Mouse (Mus musculus) stomach, postnatal 0 days (tissue): Measurements from ENCODE around the gene Wdr82. TPM values are rescaled to one million over a fixed set of nuclear protein-coding genes. Genes with fewer than 3 reads are reported as not detected.

Experiments used
- ATAC-seq: fragments of 200-750 bp; cut with Nextera tagmentation; 2 replicates; pipeline ENCODE4 v1.8.0; 2017; ENCODE audit not compliant: low FRiP score, low TSS enrichment
- DNase-seq: peaks from one replicate; pipeline ENCODE4 v3.0.0-alpha.2; 2016; ENCODE audit warnings: low spot score
- H3K27ac ChIP-seq: fragments of 300-500 bp; sonication (generic); replicated peaks from 2 replicates; pipeline ENCODE4 v1.5.1; 2014; ENCODE audit warnings: mild to moderate bottlenecking, control low read depth
- H3K27me3 ChIP-seq: fragments of 300-500 bp; sonication (generic); 2 replicates; pipeline ENCODE4 v1.6.1; 2014; ENCODE audit warnings: low read length; ENCODE audit not compliant: control insufficient read depth, insufficient read depth
- H3K36me3 ChIP-seq: fragments of 300-500 bp; sonication (generic); 2 replicates; pipeline ENCODE4 v1.6.1; 2014; ENCODE audit warnings: low read length, mixed read lengths; ENCODE audit not compliant: control insufficient read depth, insufficient read depth
- H3K4me1 ChIP-seq: fragments of 300-500 bp; sonication (generic); replicated peaks from 2 replicates; pipeline ENCODE4 v1.6.1; 2014; ENCODE audit warnings: antibody characterized with exemption; ENCODE audit not compliant: control insufficient read depth, insufficient read depth
- H3K4me2 ChIP-seq: fragments of 300-500 bp; sonication (generic); replicated peaks from 2 replicates; pipeline ENCODE4 v1.6.1; 2014; ENCODE audit warnings: low read depth, mild to moderate bottlenecking, control low read depth, moderate library complexity
- H3K4me3 ChIP-seq: fragments of 300-500 bp; sonication (generic); 2 replicates; pipeline ENCODE4 v1.5.1; 2014; ENCODE audit warnings: low read depth, low read length, control low read depth
- H3K9ac ChIP-seq: fragments of 300-500 bp; sonication (generic); 2 replicates; pipeline ENCODE4 v1.6.1; 2014; ENCODE audit warnings: mild to moderate bottlenecking, low read length, control low read depth, mixed read lengths
- H3K9me3 ChIP-seq: fragments of 300-500 bp; sonication (generic); 2 replicates; pipeline ENCODE4 v1.6.1; 2016; ENCODE audit warnings: low read length; ENCODE audit not compliant: control insufficient read depth
- CTCF ChIP-seq: IDR thresholded peaks from 2 replicates; pipeline ENCODE4 v1.5.1; 2016; ENCODE audit warnings: antibody characterized with exemption, low read depth, mild to moderate bottlenecking, moderate library complexity
- EP300 ChIP-seq: optimal IDR thresholded peaks from 2 replicates; pipeline ENCODE3; 2016; ENCODE audit warnings: antibody characterized with exemption
- WGBS: fragments of 180-500 bp; shearing (Covaris S2); extraction: QIAGEN DNeasy Blood & Tissue Kit; methylation state at CpG from one replicate; pipeline ENCODE4 v1.1.7; 2014; 5-methylcytosine and 5-hydroxymethylcytosine counted together
- polyA plus RNA-seq: library from polyadenylated mRNA; unstranded; fragments of >200 nt; fragmentation: Nextera tagmentation; extraction: Ambion mirVana; gene quantifications from 2 replicates; pipeline ENCODE4 v1.2.1, GENCODE M21; 2015

Gene Wdr82
- polyA plus RNA-seq, 1 experiment from 2014 or later: 10.3 TPM

GRCm38 (mm10) chr9:106232956-106233355, 62.2 kb downstream of the Wdr82 start:
- H3K4me2 ChIP-seq: no peak overlapping the region
- H3K4me3 ChIP-seq: no peak overlapping the region
- DNase-seq: no peak
- H3K9ac ChIP-seq: no peak overlapping the region
- H3K36me3 ChIP-seq: peaks cover 34% of the 10 kb centered on the region
- H3K4me1 ChIP-seq: no peaks in the 10 kb centered on the region
- ATAC-seq: no peak
- H3K9me3 ChIP-seq: no peaks in the 10 kb centered on the region
- WGBS: 94% methylated on average over 3 of the region's 3 CpGs
- H3K27ac ChIP-seq: no peak overlapping the region
- TF ChIP-seq EP300 (no peak), CTCF (no peak)
- no peaks in the 10 kb centered on the region for H3K27me3 ChIP-seq

GRCm38 (mm10) chr9:106233953-106234352, 63.2 kb downstream of the Wdr82 start:
- Histone ChIP-seq H3K27ac (no peak overlapping the region), H3K4me2 (no peak overlapping the region), H3K27me3 (no peaks in the 10 kb centered on the region), H3K9ac (no peak overlapping the region), H3K4me1 (no peaks in the 10 kb centered on the region), H3K9me3 (no peaks in the 10 kb centered on the region), H3K36me3 (peaks cover 40% of the 10 kb centered on the region), H3K4me3 (no peak overlapping the region)
- no peak for TF ChIP-seq CTCF
- no peak for TF ChIP-seq EP300
- DNase-seq (no peak), ATAC-seq (no peak)
- WGBS: 81% methylated on average over 6 of the region's 6 CpGs

- ATAC-seq (0 out of 2 replicates have a peak, but pooled peaks have one; percentile 11), DNase-seq (no peak)
- H3K4me1 ChIP-seq: no peaks in the 10 kb centered on the region
- TF ChIP-seq CTCF (no peak), EP300 (no peak)
- H3K4me2 ChIP-seq: no peak overlapping the region
- H3K9ac ChIP-seq: no peak overlapping the region
- 87% methylated on average over 23 of the region's 23 CpGs for WGBS
- peaks cover 45% of the 10 kb centered on the region for H3K36me3 ChIP-seq
- no peaks in the 10 kb centered on the region for H3K9me3 ChIP-seq
- no peak overlapping the region for H3K4me3 ChIP-seq
- no peak overlapping the region for H3K27ac ChIP-seq
- H3K27me3 ChIP-seq: no peaks in the 10 kb centered on the region
Measured at GRCm38 (mm10) chr9:106235194-106235830, 64.6 kb downstream of the Wdr82 start.

GRCm38 (mm10) chr9:106236156-106236817, 65.6 kb downstream of the Wdr82 start:
- Histone ChIP-seq H3K27ac (no peak overlapping the region), H3K4me1 (no peaks in the 10 kb centered on the region), H3K4me2 (no peak overlapping the region), H3K9me3 (no peaks in the 10 kb centered on the region), H3K27me3 (no peaks in the 10 kb centered on the region), H3K9ac (no peak overlapping the region), H3K4me3 (no peak overlapping the region), H3K36me3 (peaks cover 51% of the 10 kb centered on the region)
- WGBS: 84% methylated on average over 23 of the region's 23 CpGs
- TF ChIP-seq CTCF (no peak), EP300 (no peak)
- DNase-seq (no peak), ATAC-seq (no peak)

- H3K9me3 ChIP-seq: no peaks in the 10 kb centered on the region
- TF ChIP-seq EP300: no peak
- no peak for TF ChIP-seq CTCF
- 44% methylated on average over 3 of the region's 3 CpGs for WGBS
- H3K4me1 ChIP-seq: no peaks in the 10 kb centered on the region
- DNase-seq (no peak), ATAC-seq (no peak)
- no peak overlapping the region for H3K4me2 ChIP-seq
- no peak overlapping the region for H3K9ac ChIP-seq
- H3K27ac ChIP-seq: no peak overlapping the region
- no peaks in the 10 kb centered on the region for H3K27me3 ChIP-seq
- H3K4me3 ChIP-seq: no peak overlapping the region
- peaks cover 56% of the 10 kb centered on the region for H3K36me3 ChIP-seq
Measured at GRCm38 (mm10) chr9:106236818-106237211, 66.1 kb downstream of the Wdr82 start.

GRCm38 (mm10) chr9:106237401-106237800, 66.7 kb downstream of the Wdr82 start:
- Histone ChIP-seq H3K4me2 (no peak overlapping the region), H3K9me3 (no peaks in the 10 kb centered on the region), H3K27ac (no peak overlapping the region), H3K9ac (no peak overlapping the region), H3K4me1 (no peaks in the 10 kb centered on the region), H3K4me3 (no peak overlapping the region), H3K36me3 (peaks cover 59% of the 10 kb centered on the region), H3K27me3 (no peaks in the 10 kb centered on the region)
- no peak for TF ChIP-seq CTCF
- no peak for TF ChIP-seq EP300
- ATAC-seq (no peak), DNase-seq (no peak)
- whole genome bisulfite sequencing: 82% methylated on average over 8 of the region's 8 CpGs
